Mouse (Mus musculus) G1E (cell line): Measurements from ENCODE around the gene Mllt6.

Source experiments
- CTCF ChIP-seq: IDR thresholded peaks from 2 replicates; pipeline ENCODE4 v1.5.1; 2012; ENCODE audit warnings: low read depth, low read length, inconsistent platforms, mixed read lengths
- GATA1 ChIP-seq: IDR thresholded peaks from 2 replicates; pipeline ENCODE4 v1.6.1; 2012; ENCODE audit warnings: borderline replicate concordance, low read length, inconsistent platforms, mixed read lengths
- GATA2 ChIP-seq: IDR thresholded peaks from 2 replicates; pipeline ENCODE4 v1.6.1; 2012; ENCODE audit warnings: low read depth, low read length, inconsistent platforms, borderline replicate concordance
- POLR2AphosphoS5 ChIP-seq: IDR thresholded peaks from 2 replicates; pipeline ENCODE4 v1.6.1; 2012; ENCODE audit warnings: low read depth, low read length, inconsistent platforms; ENCODE audit not compliant: insufficient replicate concordance
- TAL1 ChIP-seq: conservative IDR thresholded peaks from 2 replicates; pipeline ENCODE4 v1.6.1; 2012; ENCODE audit warnings: low read depth, low read length, inconsistent platforms, mixed read lengths

DNA sequence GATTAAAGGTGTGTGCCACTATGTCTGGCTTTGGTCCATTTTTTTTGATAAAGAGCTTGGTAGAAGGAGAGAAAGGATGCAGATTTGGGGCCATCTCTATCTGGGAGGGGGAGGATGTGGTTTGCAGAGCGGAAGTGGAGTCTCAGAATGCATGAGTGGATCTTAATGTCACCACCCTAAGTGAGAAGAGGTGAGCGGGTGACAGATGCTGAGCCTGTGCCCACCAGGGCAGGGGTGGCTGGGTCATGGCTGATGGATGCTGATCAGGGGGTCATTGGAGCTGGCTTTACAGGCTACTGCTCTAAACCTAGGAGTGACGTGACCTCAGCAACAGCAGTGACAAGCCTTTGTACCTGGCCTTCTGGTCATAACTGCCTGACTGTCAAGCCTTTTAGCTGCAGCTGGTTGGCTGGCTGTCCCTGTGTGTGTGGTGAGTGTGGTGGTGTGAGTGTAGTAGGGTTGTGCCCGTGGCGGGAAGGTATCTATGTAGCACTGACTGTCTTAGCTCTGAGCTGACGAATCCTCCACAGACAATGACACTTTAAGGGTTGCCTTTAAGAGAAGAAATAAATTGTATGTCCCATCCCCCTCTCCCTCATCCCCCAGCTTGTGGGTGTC is 21.0 kb downstream of the Mllt6 start:
- TF ChIP-seq TAL1 (no peak), GATA1 (no peak), CTCF (no peak), GATA2 (no peak), POLR2AphosphoS5 (no peak)
